Mouse (Mus musculus) lung, embryonic 16.5 days (tissue): Measurements from ENCODE around the gene Cox5b. TPM values are rescaled to one million over a fixed set of nuclear protein-coding genes. Genes with fewer than 3 reads are reported as not detected.

Experiments used
- ATAC-seq: fragments of 200-750 bp; cut with Nextera tagmentation; 2 replicates; pipeline ENCODE4 v1.8.0; 2017; ENCODE audit warnings: low read depth, mild to moderate bottlenecking, moderate library complexity
- H3K27ac ChIP-seq: fragments of 300-500 bp; sonication (generic); 2 replicates; pipeline ENCODE4 v1.5.1; 2014; ENCODE audit warnings: mild to moderate bottlenecking, control low read depth, low read length
- H3K27me3 ChIP-seq: fragments of 300-500 bp; sonication (generic); 2 replicates; pipeline ENCODE4 v1.6.1; 2014; ENCODE audit warnings: low read depth, low read length, mixed read lengths; ENCODE audit not compliant: control insufficient read depth, insufficient read depth
- H3K36me3 ChIP-seq: fragments of 300-500 bp; sonication (generic); 2 replicates; pipeline ENCODE4 v1.6.1; 2014; ENCODE audit warnings: low read length; ENCODE audit not compliant: control insufficient read depth, insufficient read depth
- H3K4me1 ChIP-seq: fragments of 300-500 bp; sonication (generic); replicated peaks from 2 replicates; pipeline ENCODE4 v1.6.1; 2014; ENCODE audit warnings: low read length, mixed read lengths; ENCODE audit not compliant: control insufficient read depth, insufficient read depth
- H3K4me2 ChIP-seq: fragments of 300-500 bp; sonication (generic); 2 replicates; pipeline ENCODE4 v1.6.1; 2014; ENCODE audit warnings: low read depth, low read length, control low read depth
- H3K4me3 ChIP-seq: fragments of 300-500 bp; sonication (generic); 2 replicates; pipeline ENCODE4 v1.5.1; 2014; ENCODE audit warnings: mild to moderate bottlenecking, low read length, control low read depth
- H3K9ac ChIP-seq: fragments of 300-500 bp; sonication (generic); 2 replicates; pipeline ENCODE4 v1.6.1; 2014; ENCODE audit warnings: low read length, control low read depth
- H3K9me3 ChIP-seq: fragments of 300-500 bp; sonication (generic); 2 replicates; pipeline ENCODE4 v1.6.1; 2016; ENCODE audit warnings: low read length; ENCODE audit not compliant: control insufficient read depth
- WGBS: fragments of 180-500 bp; shearing (Covaris S2); extraction: QIAGEN DNeasy Blood & Tissue Kit; methylation state at CpG from one replicate; pipeline ENCODE4 v1.1.7; 2014; 5-methylcytosine and 5-hydroxymethylcytosine counted together
- microRNA-seq: library from miRNA; unstranded; fragments of <30 nt; microRNA quantifications from one replicate; pipeline ENCODE4, GENCODE M21; 2016
- polyA plus RNA-seq: library from polyadenylated mRNA; unstranded; fragments of >200 nt; fragmentation: Nextera tagmentation; extraction: Ambion mirVana; gene quantifications from 2 replicates; pipeline ENCODE4 v1.2.1, GENCODE M21; 2015

Cox5b gene
- polyA plus RNA-seq, 1 experiment from 2014 or later = 543 TPM

DNA sequence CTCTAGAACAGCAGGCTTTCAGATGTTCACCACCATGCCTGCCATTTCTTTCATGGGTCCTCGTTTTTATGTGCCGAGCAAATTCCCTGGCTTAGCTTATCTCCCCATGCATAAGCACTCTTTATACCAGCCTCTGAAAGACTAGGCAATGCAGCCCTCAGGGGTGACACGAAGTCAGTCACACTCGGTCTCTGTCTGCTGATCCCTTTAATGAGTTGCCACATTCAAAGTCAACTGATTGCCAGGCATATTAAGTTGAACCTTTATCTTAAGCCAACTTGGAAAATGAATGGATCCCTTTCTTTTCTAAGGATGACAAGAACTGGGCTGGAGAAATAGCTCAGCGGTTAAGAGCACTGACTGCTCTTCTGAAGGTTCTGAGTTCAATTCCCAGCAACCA, 48.0 kb downstream of the Cox5b start:
- Histone ChIP-seq H3K4me3 (no peak overlapping the region), H3K27me3 (peaks cover 3% of the 10 kb centered on the region; the same call in 1 of the 2 replicates), H3K9me3 (no peaks in the 10 kb centered on the region), H3K4me1 (no peaks in the 10 kb centered on the region), H3K36me3 (no peaks in the 10 kb centered on the region), H3K4me2 (no peak overlapping the region), H3K9ac (no peak overlapping the region), H3K27ac (no peak overlapping the region)
- ATAC-seq = no peak
- 59% methylated on average over 5 of the region's 5 CpGs for WGBS

DNA sequence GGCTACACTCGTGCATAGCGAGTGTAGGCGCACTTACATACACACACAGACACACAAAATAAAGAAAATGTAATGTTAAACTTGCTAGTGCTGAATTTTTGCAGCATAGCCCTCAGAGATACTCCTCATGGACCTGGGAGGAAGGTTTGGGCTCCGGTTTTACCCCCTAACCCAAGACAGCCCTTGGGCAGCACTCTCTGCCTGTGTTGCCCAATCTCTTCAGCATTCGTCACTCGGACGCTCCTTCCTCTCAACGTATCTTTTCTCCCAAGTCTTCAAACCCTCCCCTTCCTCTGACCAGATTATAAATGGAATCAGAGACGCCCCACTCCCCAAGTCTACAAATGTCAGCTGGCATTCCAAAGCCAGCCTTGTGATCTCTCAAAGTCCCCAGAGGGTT, 51.8 kb downstream of the Cox5b start:
- H3K9ac ChIP-seq = no peak overlapping the region
- no peak overlapping the region for H3K4me2 ChIP-seq
- H3K27me3 ChIP-seq = peaks cover 3% of the 10 kb centered on the region; the same call in 1 of the 2 replicates
- H3K4me1 ChIP-seq = no peaks in the 10 kb centered on the region
- 60% methylated on average over 9 of the region's 9 CpGs for WGBS
- no peaks in the 10 kb centered on the region for H3K9me3 ChIP-seq
- no peaks in the 10 kb centered on the region for H3K36me3 ChIP-seq
- no peak for ATAC-seq
- H3K27ac ChIP-seq = no peak overlapping the region
- H3K4me3 ChIP-seq = no peak overlapping the region

Small RNAs within 50 kb of the gene (microRNA-seq; reads per million reads assigned to microRNA genes)
- gene Gm24133 = not detected

Other genes starting within 250 kb of the Cox5b start
- gene Lman2l, start 246.2 kb upstream of the Cox5b start, polyA plus RNA-seq = 45.6 and 48.5 TPM in 2 replicates
- gene Cnnm4, start 219.8 kb upstream of the Cox5b start, polyA plus RNA-seq = 12.3 and 13.0 TPM in 2 replicates
- 3.5 and 4.4 TPM in 2 replicates for gene Cnnm3, start 179.6 kb upstream of the Cox5b start, polyA plus RNA-seq
- 17.9 and 20.0 TPM in 2 replicates for gene Ankrd23, start 154.6 kb upstream of the Cox5b start, polyA plus RNA-seq
- 0.29 TPM in 1 of 2 replicates, not detected in the other for gene Gm42417, start 152.0 kb upstream of the Cox5b start, polyA plus RNA-seq
- gene Ankrd39, start 144.0 kb upstream of the Cox5b start, polyA plus RNA-seq = 23.3 and 26.2 TPM in 2 replicates
- 14.4 and 14.8 TPM in 2 replicates for gene Sema4c, start 133.1 kb upstream of the Cox5b start, polyA plus RNA-seq
- 4.4 and 5.5 TPM in 2 replicates for gene Fam178b, start 8.3 kb upstream of the Cox5b start, polyA plus RNA-seq
- gene 4933424G06Rik, start 18.7 kb downstream of the Cox5b start, polyA plus RNA-seq = not detected in 2 replicates
- 90.0 and 93.1 TPM in 2 replicates for gene Actr1b, start 23.0 kb downstream of the Cox5b start, polyA plus RNA-seq
- 1.5 and 1.9 TPM in 2 replicates for gene Zap70, start 70.3 kb downstream of the Cox5b start, polyA plus RNA-seq